Mouse (Mus musculus) left cerebral cortex, postnatal 25 days (tissue): ENCODE measurements at regions not wholly inside any gene's neighbourhood (a gene's known extent, or its start where the extent isn't known, plus 50 kb on each side); places are given as distances from the start of the nearest gene placed in this dataset.

Source experiments
- DNase-seq, 2 experiments: peaks; one replicate each; pipeline ENCODE4 v3.0.0; 2022; ENCODE audit warnings: low spot score in 2 of 2, mixed read lengths in 1 of 2
- intact Hi-C: fragments of 180-260 bp; cut with DNase I; formaldehyde crosslinking; loops from one replicate; pipeline ENCODE4 v1.15.1; 2025
- microRNA-seq, 2 experiments: library from miRNA; unstranded; fragments of <30 nt; microRNA quantifications; one replicate each; pipeline ENCODE4 v1.2.0; 2022

- DNase-seq, result no peak
- intact Hi-C loops, result no loop called here
Observed at GRCm38 (mm10) chr12:42006912-42007311, 520.7 kb upstream of the Lrrn3 start.

Small RNA genes in the stretch of these regions (microRNA-seq; reads per million reads assigned to microRNA genes)
- 0 reads per million in 2 experiments for gene Gm25248
